Mouse (Mus musculus) telencephalon, adult 2 months (tissue): ENCODE data around the gene Gtf2f2.
A peak's percentile ranks its signal among the peaks of the same experiment; 100 is the strongest.

ENCODE experiments used
- DNase-seq: peaks from one replicate; pipeline ENCODE4 v3.0.0-alpha.2; 2011; ENCODE audit warnings: low read depth, low spot score

Gtf2f2 gene

GRCm38 (mm10) chr14:75866706-75867333 lies 143.8 kb downstream of the Gtf2f2 start:
- DNase-seq = no peak

- DNase-seq = no peak
Observed at GRCm38 (mm10) chr14:75863549-75864409, 146.9 kb downstream of the Gtf2f2 start.

- no peak for DNase-seq
Observed at GRCm38 (mm10) chr14:75862701-75863100, 148.0 kb downstream of the Gtf2f2 start.

GRCm38 (mm10) chr14:75859619-75860018 lies 151.0 kb downstream of the Gtf2f2 start:
- no peak for DNase-seq

- DNase-seq = no peak
Observed at GRCm38 (mm10) chr14:75858181-75858580, 152.5 kb downstream of the Gtf2f2 start.

- DNase-seq = no peak
Observed at GRCm38 (mm10) chr14:75855263-75855992, 155.2 kb downstream of the Gtf2f2 start.

GRCm38 (mm10) chr14:75852016-75852415 lies 158.6 kb downstream of the Gtf2f2 start:
- DNase-seq = no peak

- no peak for DNase-seq
Observed at GRCm38 (mm10) chr14:75850819-75851218, 159.8 kb downstream of the Gtf2f2 start.

GRCm38 (mm10) chr14:75849842-75850568 lies 160.7 kb downstream of the Gtf2f2 start:
- DNase-seq = peak; percentile 79

- DNase-seq = no peak
Observed at GRCm38 (mm10) chr14:75849236-75849635, 161.4 kb downstream of the Gtf2f2 start.

- DNase-seq = no peak
Observed at GRCm38 (mm10) chr14:75848482-75848881, 162.2 kb downstream of the Gtf2f2 start.

- no peak for DNase-seq
Observed at GRCm38 (mm10) chr14:75847669-75848068, 163.0 kb downstream of the Gtf2f2 start.
